Mouse (Mus musculus) cerebellum, adult 11 months (tissue): ENCODE measurements around the gene Kif6.

Experiments
- DNase-seq: peaks from one replicate; pipeline ENCODE4 v3.0.0; 2022

Gene Kif6

GRCm38 (mm10) chr17:49792946-49793345, 178.0 kb downstream of the Kif6 start:
- no peak for DNase-seq

GRCm38 (mm10) chr17:49793965-49794364, 179.0 kb downstream of the Kif6 start:
- no peak for DNase-seq

- no peak for DNase-seq
These were observed 180.3 kb downstream of the Kif6 start for GRCm38 (mm10) chr17:49795241-49795640.

GRCm38 (mm10) chr17:49796116-49796515, 181.2 kb downstream of the Kif6 start:
- DNase-seq, result no peak

GRCm38 (mm10) chr17:49799168-49799567, 184.2 kb downstream of the Kif6 start:
- DNase-seq, result no peak

GRCm38 (mm10) chr17:49800157-49800556, 185.2 kb downstream of the Kif6 start:
- DNase-seq, result no peak

GRCm38 (mm10) chr17:49807461-49807860, 192.5 kb downstream of the Kif6 start:
- no peak for DNase-seq

- no peak for DNase-seq
These were observed 193.9 kb downstream of the Kif6 start for GRCm38 (mm10) chr17:49808712-49809343.

- DNase-seq, result no peak
These were observed 199.1 kb downstream of the Kif6 start for GRCm38 (mm10) chr17:49813893-49814640.

GRCm38 (mm10) chr17:49816067-49816565, 201.2 kb downstream of the Kif6 start:
- DNase-seq, result no peak

GRCm38 (mm10) chr17:49816703-49817102, 201.8 kb downstream of the Kif6 start:
- DNase-seq, result no peak

- no peak for DNase-seq
These were observed 205.3 kb downstream of the Kif6 start for GRCm38 (mm10) chr17:49820203-49820602.

GRCm38 (mm10) chr17:49824142-49824840, 209.4 kb downstream of the Kif6 start:
- peak; percentile 57 for DNase-seq

GRCm38 (mm10) chr17:49824841-49825450, 210.0 kb downstream of the Kif6 start:
- no peak for DNase-seq

GRCm38 (mm10) chr17:49825831-49826230, 210.9 kb downstream of the Kif6 start:
- no peak for DNase-seq

- no peak for DNase-seq
These were observed 216.8 kb downstream of the Kif6 start for GRCm38 (mm10) chr17:49831745-49832144.

GRCm38 (mm10) chr17:49834044-49834545, 219.2 kb downstream of the Kif6 start:
- DNase-seq, result no peak

- DNase-seq, result no peak
These were observed 222.5 kb downstream of the Kif6 start for GRCm38 (mm10) chr17:49837417-49837816.

GRCm38 (mm10) chr17:49839243-49839642, 224.3 kb downstream of the Kif6 start:
- no peak for DNase-seq

GRCm38 (mm10) chr17:49851210-49851609, 236.3 kb downstream of the Kif6 start:
- no peak for DNase-seq

GRCm38 (mm10) chr17:49852183-49852582, 237.2 kb downstream of the Kif6 start:
- no peak for DNase-seq

- no peak for DNase-seq
These were observed 240.8 kb downstream of the Kif6 start for GRCm38 (mm10) chr17:49855785-49856184.
